Mouse (Mus musculus): Measurements from ENCODE around the gene Cdr2l. TPM values are rescaled to one million over a fixed set of nuclear protein-coding genes. Genes with fewer than 3 reads are reported as not detected.

The Cdr2l gene
- polyA plus RNA-seq, 1 experiment from 2014 or later = 29.7 TPM

DNA sequence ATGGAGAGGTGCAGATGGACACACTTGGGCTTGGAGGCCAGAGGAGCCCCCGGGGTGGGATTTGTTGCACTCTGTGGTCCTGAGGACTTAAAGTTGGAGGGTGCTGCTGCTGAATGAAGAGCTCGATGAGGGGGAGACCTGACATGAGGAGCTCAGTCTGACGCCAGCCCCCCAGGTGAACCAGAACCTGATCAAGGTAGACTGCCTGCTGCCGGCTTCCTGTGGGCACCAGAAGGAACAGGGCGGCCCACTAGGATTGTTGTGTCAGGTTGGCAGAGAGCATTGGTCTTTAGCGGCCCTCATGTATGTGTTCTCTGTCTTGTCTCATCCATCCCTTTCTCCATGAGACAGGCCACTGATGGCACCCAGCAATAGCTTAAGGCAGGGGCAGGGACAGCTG is 24.0 kb downstream of the Cdr2l start:
- Histone ChIP-seq H3K27me3 (ENCODE audit: control insufficient read depth, insufficient read depth, low read length) (no peaks in the 10 kb centered on the region), H3K4me2 (ENCODE audit: low read depth, low read length, severe bottlenecking) (no peak overlapping the region), H3K36me3 (ENCODE audit: control insufficient read depth, insufficient read depth, low read length) (no peaks in the 10 kb centered on the region; the same call in 1 of the 2 replicates), H3K4me1 (replicated peaks; ENCODE audit: control insufficient read depth, insufficient read depth, low read length) (peaks cover 21% of the 10 kb centered on the region), H3K4me3 (ENCODE audit: low read depth, low read length) (no peak overlapping the region), H3K9me3 (ENCODE audit: control insufficient read depth, low read length) (no peaks in the 10 kb centered on the region), H3K9ac (ENCODE audit: low read length) (no peak overlapping the region), H3K27ac (ENCODE audit: low read depth, low read length) (no peak overlapping the region)
- ATAC-seq (replicated peaks; ENCODE audit: low FRiP score) (no peak), DNase-seq (ENCODE audit: low spot score) (no peak)
- WGBS = 95% methylated on average over 6 of the region's 6 CpGs

DNA sequence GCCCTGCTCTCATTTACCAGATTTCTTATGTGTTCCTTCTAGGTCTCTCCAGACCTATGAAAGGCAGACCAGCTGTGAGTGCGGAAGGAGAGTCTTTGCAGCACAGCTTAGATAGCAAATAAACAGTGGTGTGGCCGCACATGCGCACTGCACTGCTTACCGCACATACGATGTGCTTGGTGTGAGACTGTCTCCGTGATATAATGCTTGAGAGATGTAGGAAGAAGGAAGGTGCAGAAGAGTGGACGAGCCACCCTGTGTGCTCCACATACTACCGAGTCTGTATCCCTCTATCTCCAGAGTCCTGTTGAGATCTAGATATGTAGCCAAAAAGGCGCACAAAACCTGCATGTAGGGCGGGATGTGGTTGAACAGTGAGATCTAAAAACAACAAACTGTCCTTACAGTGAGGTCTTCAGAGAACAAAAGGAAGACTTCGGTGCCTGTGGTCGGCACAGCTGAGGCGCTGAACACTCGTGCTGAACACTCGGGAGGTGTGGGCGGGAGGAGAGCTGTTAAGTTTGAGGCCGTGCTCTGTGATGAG is 25.2 kb downstream of the Cdr2l start:
- Histone ChIP-seq H3K27me3 (ENCODE audit: control insufficient read depth, insufficient read depth, low read length) (no peaks in the 10 kb centered on the region), H3K4me3 (ENCODE audit: low read depth, low read length) (no peak overlapping the region), H3K36me3 (ENCODE audit: control insufficient read depth, insufficient read depth, low read length) (no peaks in the 10 kb centered on the region; the same call in 1 of the 2 replicates), H3K9ac (ENCODE audit: low read length) (no peak overlapping the region), H3K9me3 (ENCODE audit: control insufficient read depth, low read length) (no peaks in the 10 kb centered on the region), H3K4me1 (replicated peaks; ENCODE audit: control insufficient read depth, insufficient read depth, low read length) (peaks cover 32% of the 10 kb centered on the region), H3K4me2 (ENCODE audit: low read depth, low read length, severe bottlenecking) (no peak overlapping the region), H3K27ac (ENCODE audit: low read depth, low read length) (no peak overlapping the region)
- ATAC-seq (replicated peaks; ENCODE audit: low FRiP score) (no peak), DNase-seq (ENCODE audit: low spot score) (no peak)
- WGBS = 95% methylated on average over 17 of the region's 17 CpGs

DNA sequence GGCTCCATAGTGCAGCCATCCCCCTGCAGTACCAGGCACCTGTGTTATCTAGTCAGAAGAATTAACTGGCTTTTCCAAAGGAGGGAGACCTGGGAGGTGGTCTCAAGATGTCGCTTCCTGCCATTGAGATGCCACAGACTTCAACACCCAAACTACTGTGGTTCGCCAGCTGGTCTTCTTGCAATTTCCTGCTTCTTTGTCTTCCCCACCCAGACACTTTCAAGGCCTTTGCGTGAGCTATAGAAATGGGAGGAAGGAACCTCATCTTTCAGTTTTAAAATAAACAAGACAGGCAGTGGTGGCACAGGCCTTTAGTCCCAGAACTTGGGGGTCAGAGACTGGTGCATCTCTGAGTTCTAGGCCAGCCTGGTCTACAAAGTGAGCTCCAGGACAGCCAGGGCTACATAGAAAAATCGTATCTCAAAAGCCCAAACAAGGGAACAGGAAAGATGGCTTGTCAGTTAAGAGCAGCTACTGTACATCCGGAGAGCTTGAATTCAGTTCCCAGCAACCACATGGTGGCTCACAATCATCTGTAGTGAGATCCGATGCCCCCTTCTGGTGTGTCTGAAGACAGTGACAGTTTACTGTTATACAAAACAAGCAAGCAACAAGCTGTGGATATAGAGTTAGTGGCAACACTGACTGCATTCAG is 26.7 kb downstream of the Cdr2l start:
- H3K36me3 ChIP-seq (ENCODE audit: control insufficient read depth, insufficient read depth, low read length) = no peaks in the 10 kb centered on the region; the same call in 1 of the 2 replicates
- H3K9me3 ChIP-seq (ENCODE audit: control insufficient read depth, low read length) = no peaks in the 10 kb centered on the region
- 71% methylated on average over 6 of the region's 6 CpGs for WGBS
- ATAC-seq (replicated peaks; ENCODE audit: low FRiP score) (no peak), DNase-seq (ENCODE audit: low spot score) (no peak)
- peaks cover 39% of the 10 kb centered on the region for H3K4me1 ChIP-seq (replicated peaks; ENCODE audit: control insufficient read depth, insufficient read depth, low read length)
- peak overlapping the region; percentile 40; the same call in 1 of the 2 replicates for H3K4me2 ChIP-seq (ENCODE audit: low read depth, low read length, severe bottlenecking)
- H3K27me3 ChIP-seq (ENCODE audit: control insufficient read depth, insufficient read depth, low read length) = no peaks in the 10 kb centered on the region
- peak overlapping the region; percentile 58 for H3K9ac ChIP-seq (ENCODE audit: low read length)
- peak overlapping the region; percentile 96 for H3K27ac ChIP-seq (ENCODE audit: low read depth, low read length)
- H3K4me3 ChIP-seq (ENCODE audit: low read depth, low read length) = no peak overlapping the region

DNA sequence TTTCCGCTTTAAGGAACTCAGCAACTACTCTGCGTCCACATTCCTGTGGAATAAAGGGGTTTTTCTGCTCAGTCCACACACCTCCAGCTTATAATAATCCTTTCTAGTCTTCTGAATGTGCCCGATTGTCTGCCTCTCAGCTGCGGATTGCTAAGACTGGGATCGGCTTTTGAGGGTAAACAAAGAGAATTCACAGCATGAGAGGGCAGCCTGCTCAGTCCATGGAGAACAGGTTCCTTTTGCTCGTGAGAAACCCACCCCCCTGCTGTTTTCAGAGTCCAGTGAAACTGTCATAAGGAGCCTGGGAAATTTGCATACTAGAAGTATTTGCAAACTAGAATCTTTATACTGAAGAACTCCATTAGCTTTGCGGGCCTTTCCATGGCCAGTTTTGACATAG is 27.8 kb downstream of the Cdr2l start:
- H3K36me3 ChIP-seq (ENCODE audit: control insufficient read depth, insufficient read depth, low read length) = no peaks in the 10 kb centered on the region; the same call in 1 of the 2 replicates

DNA sequence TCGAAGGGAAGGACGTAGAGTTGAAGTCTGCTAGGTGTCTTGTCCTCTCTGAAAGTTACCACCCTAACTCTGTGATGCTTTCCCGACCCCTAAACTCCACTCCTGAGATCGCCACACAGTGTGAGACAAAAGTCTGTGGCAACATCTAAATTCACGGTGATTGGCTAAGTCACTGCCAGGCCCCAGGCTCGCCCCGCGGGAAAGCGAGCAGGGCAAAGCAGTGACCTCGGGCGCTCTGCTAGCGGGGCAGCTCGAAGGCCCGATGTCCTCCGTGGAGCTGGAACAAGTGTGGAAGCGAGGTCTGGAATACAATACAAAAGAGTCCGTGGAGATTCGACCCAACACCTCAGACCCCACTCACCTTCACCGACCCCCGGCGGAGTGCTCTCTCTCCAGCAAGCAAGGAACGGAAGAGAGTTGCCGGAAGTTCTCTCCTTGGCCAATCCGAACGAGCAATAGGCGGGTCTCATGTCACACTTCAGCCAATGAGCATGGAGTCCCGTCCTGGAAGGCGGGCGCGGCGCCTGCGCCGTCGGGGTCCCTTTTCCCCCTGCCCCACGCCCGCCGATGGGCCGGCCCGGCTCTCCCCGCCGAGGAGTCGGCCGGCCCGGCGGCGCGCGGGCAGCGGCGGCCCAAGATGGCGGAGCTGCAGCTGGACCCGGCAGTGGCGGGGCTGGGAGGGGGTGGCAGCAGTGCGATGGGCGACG is 38.0 kb downstream of the Cdr2l start, which contains the start of the genes Atp5h and Kctd2:
Gene Atp5h (minus strand): TSS at position 432 of the 707 bp plus-strand sequence.
Gene Kctd2 (plus strand): TSS at position 598 of the 707 bp plus-strand sequence.
- peak; percentile 98 for ATAC-seq (replicated peaks; ENCODE audit: low FRiP score)
- Histone ChIP-seq H3K27me3 (ENCODE audit: control insufficient read depth, insufficient read depth, low read length) (no peaks in the 10 kb centered on the region), H3K9ac (ENCODE audit: low read length) (peak within 1 kb of the TSS; percentile 95), H3K36me3 (ENCODE audit: control insufficient read depth, insufficient read depth, low read length) (peaks cover 2% of the 10 kb centered on the region; the same call in 1 of the 2 replicates), H3K4me3 (ENCODE audit: low read depth, low read length) (peak within 1 kb of the TSS; percentile 91), H3K4me2 (ENCODE audit: low read depth, low read length, severe bottlenecking) (peak within 1 kb of the TSS; percentile 81), H3K9me3 (ENCODE audit: control insufficient read depth, low read length) (no peaks in the 10 kb centered on the region), H3K27ac (ENCODE audit: low read depth, low read length) (peak within 1 kb of the TSS; percentile 71), H3K4me1 (replicated peaks; ENCODE audit: control insufficient read depth, insufficient read depth, low read length) (peaks cover 8% of the 10 kb centered on the region)
- WGBS = under 1% methylated on average over 50 of the region's 56 CpGs
- DNase-seq (ENCODE audit: low spot score) = peak; percentile 98

More for the DNA sequence above, 27.8 kb downstream of the Cdr2l start:
- H3K9me3 ChIP-seq (ENCODE audit: control insufficient read depth, low read length) = no peaks in the 10 kb centered on the region
- DNase-seq (ENCODE audit: low spot score) (peak; percentile 78), ATAC-seq (replicated peaks; ENCODE audit: low FRiP score) (peak; percentile 60)
- whole genome bisulfite sequencing = 10% methylated on average over 7 of the region's 7 CpGs
- H3K27me3 ChIP-seq (ENCODE audit: control insufficient read depth, insufficient read depth, low read length) = no peaks in the 10 kb centered on the region
- H3K4me3 ChIP-seq (ENCODE audit: low read depth, low read length) = no peak overlapping the region; the same call in 1 of the 2 replicates
- H3K4me1 ChIP-seq (replicated peaks; ENCODE audit: control insufficient read depth, insufficient read depth, low read length) = peaks cover 39% of the 10 kb centered on the region
- H3K27ac ChIP-seq (ENCODE audit: low read depth, low read length) = peak overlapping the region; percentile 96
- H3K4me2 ChIP-seq (ENCODE audit: low read depth, low read length, severe bottlenecking) = peak overlapping the region; percentile 40; the same call in 1 of the 2 replicates
- H3K9ac ChIP-seq (ENCODE audit: low read length) = peak overlapping the region; percentile 58

DNA sequence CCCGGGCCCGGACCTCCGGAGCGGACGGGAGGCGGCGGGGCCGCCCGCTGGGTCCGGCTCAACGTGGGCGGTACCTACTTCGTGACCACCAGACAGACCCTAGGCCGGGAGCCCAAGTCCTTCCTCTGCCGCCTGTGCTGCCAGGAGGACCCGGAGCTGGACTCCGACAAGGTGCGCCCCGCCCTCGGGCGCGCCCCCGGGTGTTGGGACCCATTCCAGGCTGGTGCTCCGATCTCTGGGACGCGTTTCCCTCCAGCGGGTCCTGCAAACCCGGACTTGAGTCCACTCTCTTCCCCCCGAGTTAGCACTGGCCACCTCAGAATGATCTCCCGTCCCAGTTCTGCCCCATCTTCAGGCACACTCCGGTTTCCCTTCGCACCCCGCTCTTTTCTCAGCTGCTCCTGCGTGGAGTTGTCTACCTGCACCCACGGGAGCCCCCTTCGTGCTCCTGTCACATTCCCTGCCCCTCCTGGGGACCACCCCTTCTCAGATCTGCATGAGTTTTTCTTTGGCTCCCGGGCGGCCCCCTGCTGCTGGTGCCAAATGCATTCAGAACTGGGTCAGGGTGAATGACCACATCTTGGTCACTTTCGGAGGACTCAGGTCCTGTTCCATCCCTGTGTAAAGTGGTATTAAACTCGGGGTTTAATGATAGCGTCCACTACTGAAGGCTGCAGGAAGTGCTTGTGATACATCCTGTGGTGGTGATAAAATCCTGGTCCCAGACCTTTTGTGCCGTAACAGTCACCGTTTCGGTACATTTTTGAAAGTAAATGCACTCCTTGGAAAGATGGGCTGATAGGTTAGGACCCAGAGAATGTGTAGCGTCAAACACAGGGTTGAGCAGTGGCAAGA is 38.8 kb downstream of the Cdr2l start:
- WGBS = 2% methylated on average over 43 of the region's 45 CpGs
- Histone ChIP-seq H3K4me2 (ENCODE audit: low read depth, low read length, severe bottlenecking) (peak overlapping the region; percentile 78), H3K9ac (ENCODE audit: low read length) (peak overlapping the region; percentile 95), H3K4me3 (ENCODE audit: low read depth, low read length) (peak overlapping the region; percentile 91), H3K36me3 (ENCODE audit: control insufficient read depth, insufficient read depth, low read length) (peaks cover 2% of the 10 kb centered on the region; the same call in 1 of the 2 replicates), H3K27me3 (ENCODE audit: control insufficient read depth, insufficient read depth, low read length) (no peaks in the 10 kb centered on the region), H3K4me1 (replicated peaks; ENCODE audit: control insufficient read depth, insufficient read depth, low read length) (peaks cover 8% of the 10 kb centered on the region), H3K27ac (ENCODE audit: low read depth, low read length) (peak overlapping the region; percentile 71), H3K9me3 (ENCODE audit: control insufficient read depth, low read length) (no peaks in the 10 kb centered on the region)
- DNase-seq (ENCODE audit: low spot score) = peak; percentile 81
- peak; percentile 76 for ATAC-seq (replicated peaks; ENCODE audit: low FRiP score)

DNA sequence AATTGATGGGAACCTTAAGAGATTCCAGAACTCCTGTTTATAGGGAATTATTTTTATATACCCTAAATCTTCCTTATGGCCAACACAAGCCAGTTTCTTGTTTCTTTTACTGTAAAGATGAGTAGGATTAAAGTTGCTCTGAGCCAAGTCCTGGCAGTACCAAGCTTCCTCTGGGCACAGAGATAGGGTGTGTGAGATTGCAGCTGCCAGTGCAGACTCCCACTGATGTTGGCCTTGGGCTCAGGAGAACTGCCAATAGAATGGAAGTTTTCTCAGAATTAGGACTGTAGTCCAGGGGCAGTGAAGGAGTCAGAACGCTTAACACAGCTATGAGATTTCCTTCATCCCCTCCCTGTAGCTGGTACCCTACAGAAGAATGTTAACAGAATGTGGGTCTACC is 39.6 kb downstream of the Cdr2l start:
- no peak overlapping the region; the same call in 1 of the 2 replicates for H3K4me3 ChIP-seq (ENCODE audit: low read depth, low read length)
- H3K4me2 ChIP-seq (ENCODE audit: low read depth, low read length, severe bottlenecking) = peak overlapping the region; percentile 78
- WGBS = 66% methylated on average over 1 of the region's 1 CpGs
- no peak overlapping the region; the same call in 1 of the 2 replicates for H3K9ac ChIP-seq (ENCODE audit: low read length)
- H3K27ac ChIP-seq (ENCODE audit: low read depth, low read length) = no peak overlapping the region
- H3K4me1 ChIP-seq (replicated peaks; ENCODE audit: control insufficient read depth, insufficient read depth, low read length) = peaks cover 8% of the 10 kb centered on the region
- peaks cover 1% of the 10 kb centered on the region; the same call in 1 of the 2 replicates for H3K36me3 ChIP-seq (ENCODE audit: control insufficient read depth, insufficient read depth, low read length)
- DNase-seq (ENCODE audit: low spot score) = no peak
- H3K27me3 ChIP-seq (ENCODE audit: control insufficient read depth, insufficient read depth, low read length) = no peaks in the 10 kb centered on the region
- ATAC-seq (replicated peaks; ENCODE audit: low FRiP score) = no peak
- H3K9me3 ChIP-seq (ENCODE audit: control insufficient read depth, low read length) = no peaks in the 10 kb centered on the region

DNA sequence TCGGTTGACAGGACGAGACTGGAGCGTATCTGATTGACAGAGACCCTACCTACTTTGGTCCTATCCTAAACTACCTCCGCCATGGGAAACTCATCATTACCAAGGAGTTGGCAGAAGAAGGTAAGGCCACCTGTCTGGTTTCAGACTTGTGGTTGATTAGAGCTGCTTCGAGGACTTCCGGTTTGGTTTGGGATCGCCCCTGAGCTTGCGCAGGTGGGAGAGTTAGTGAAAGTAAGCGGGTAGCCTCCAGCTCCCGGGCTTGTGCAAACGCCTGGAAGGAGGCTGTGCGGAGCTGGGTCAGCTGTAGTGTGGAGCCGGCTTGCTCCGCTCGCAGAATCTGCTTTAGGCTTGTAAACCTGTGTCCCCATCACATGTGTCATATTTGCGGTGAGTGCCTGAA is 40.3 kb downstream of the Cdr2l start:
- WGBS = 89% methylated on average over 16 of the region's 16 CpGs
- H3K9ac ChIP-seq (ENCODE audit: low read length) = no peak overlapping the region
- DNase-seq (ENCODE audit: low spot score) = no peak
- no peaks in the 10 kb centered on the region for H3K9me3 ChIP-seq (ENCODE audit: control insufficient read depth, low read length)
- H3K4me3 ChIP-seq (ENCODE audit: low read depth, low read length) = no peak overlapping the region
- ATAC-seq (replicated peaks; ENCODE audit: low FRiP score) = no peak
- H3K36me3 ChIP-seq (ENCODE audit: control insufficient read depth, insufficient read depth, low read length) = no peaks in the 10 kb centered on the region; the same call in 1 of the 2 replicates
- no peak overlapping the region for H3K27ac ChIP-seq (ENCODE audit: low read depth, low read length)
- peaks cover 8% of the 10 kb centered on the region for H3K4me1 ChIP-seq (replicated peaks; ENCODE audit: control insufficient read depth, insufficient read depth, low read length)
- H3K4me2 ChIP-seq (ENCODE audit: low read depth, low read length, severe bottlenecking) = no peak overlapping the region
- no peaks in the 10 kb centered on the region for H3K27me3 ChIP-seq (ENCODE audit: control insufficient read depth, insufficient read depth, low read length)

All from forebrain, embryonic 11.5 days (tissue).